Mouse (Mus musculus): Measurements from ENCODE around the gene Anapc4.

The Anapc4 gene

GRCm38 (mm10) chr5:52833761-52834274, at the start of gene Anapc4:
TSS of gene Anapc4 (plus strand) at chr5:52834012.
- DNase-seq (ENCODE audit: low spot score in 2 of 2) = peak; percentile 100

- peak in 1 of 2 experiments; percentile 13 for DNase-seq (ENCODE audit: low spot score in 2 of 2)
These were observed 47.1 kb upstream of the Anapc4 start for GRCm38 (mm10) chr5:52786556-52787322.

- no peak for DNase-seq (ENCODE audit: low spot score in 2 of 2)
These were observed 40.6 kb upstream of the Anapc4 start for GRCm38 (mm10) chr5:52793230-52793629.

GRCm38 (mm10) chr5:52794109-52794508, 39.7 kb upstream of the Anapc4 start:
- DNase-seq (ENCODE audit: low spot score in 2 of 2) = no peak

- DNase-seq (ENCODE audit: low spot score in 2 of 2) = no peak
These were observed 34.4 kb upstream of the Anapc4 start for GRCm38 (mm10) chr5:52799274-52799985.

GRCm38 (mm10) chr5:52805801-52806200, 28.0 kb upstream of the Anapc4 start:
- no peak for DNase-seq (ENCODE audit: low spot score in 2 of 2)

- DNase-seq (ENCODE audit: low spot score in 2 of 2) = no peak
These were observed 27.5 kb upstream of the Anapc4 start for GRCm38 (mm10) chr5:52806349-52806748.

GRCm38 (mm10) chr5:52807030-52807429, 26.8 kb upstream of the Anapc4 start:
- no peak for DNase-seq (ENCODE audit: low spot score in 2 of 2)

- DNase-seq (ENCODE audit: low spot score in 2 of 2) = no peak
These were observed 23.4 kb upstream of the Anapc4 start for GRCm38 (mm10) chr5:52810446-52810845.

- DNase-seq (ENCODE audit: low spot score in 2 of 2) = no peak
These were observed 22.8 kb upstream of the Anapc4 start for GRCm38 (mm10) chr5:52811056-52811455.

GRCm38 (mm10) chr5:52812456-52812855, 21.4 kb upstream of the Anapc4 start:
- DNase-seq (ENCODE audit: low spot score in 2 of 2) = no peak

GRCm38 (mm10) chr5:52813312-52813711, 20.5 kb upstream of the Anapc4 start:
- DNase-seq (ENCODE audit: low spot score in 2 of 2) = no peak

GRCm38 (mm10) chr5:52818676-52819075, 15.1 kb upstream of the Anapc4 start:
- no peak for DNase-seq (ENCODE audit: low spot score in 2 of 2)

- no peak for DNase-seq (ENCODE audit: low spot score in 2 of 2)
These were observed 12.1 kb upstream of the Anapc4 start for GRCm38 (mm10) chr5:52821691-52822090.

- no peak for DNase-seq (ENCODE audit: low spot score in 2 of 2)
These were observed 5.9 kb upstream of the Anapc4 start for GRCm38 (mm10) chr5:52827923-52828322.

GRCm38 (mm10) chr5:52833005-52833404, 807 bp upstream of the Anapc4 start:
- DNase-seq (ENCODE audit: low spot score in 2 of 2) = peak; percentile 11 to 34

- no peak for DNase-seq (ENCODE audit: low spot score in 2 of 2)
These were observed 574 bp downstream of the Anapc4 start for GRCm38 (mm10) chr5:52834386-52834785.

GRCm38 (mm10) chr5:52844319-52844718, 10.5 kb downstream of the Anapc4 start:
- no peak for DNase-seq (ENCODE audit: low spot score in 2 of 2)

- DNase-seq (ENCODE audit: low spot score in 2 of 2) = no peak
These were observed 21.9 kb downstream of the Anapc4 start for GRCm38 (mm10) chr5:52855727-52856126.

- DNase-seq (ENCODE audit: low spot score in 2 of 2) = no peak
These were observed 30.6 kb downstream of the Anapc4 start for GRCm38 (mm10) chr5:52864446-52864845.

- peak; percentile 40 to 60 for DNase-seq (ENCODE audit: low spot score in 2 of 2)
These were observed 32.0 kb downstream of the Anapc4 start for GRCm38 (mm10) chr5:52865825-52866224.

GRCm38 (mm10) chr5:52866361-52867155, 32.7 kb downstream of the Anapc4 start:
- peak in 1 of 2 experiments; percentile 32 for DNase-seq (ENCODE audit: low spot score in 2 of 2)
